Mouse (Mus musculus): Measurements from ENCODE around the gene Dctd. TPM values are rescaled to one million over a fixed set of nuclear protein-coding genes. Genes with fewer than 3 reads are reported as not detected.

Gene Dctd
- polyA plus RNA-seq, 1 experiment from 2014 or later: 4.1 TPM

- H3K36me3 ChIP-seq (ENCODE audit: control insufficient read depth, insufficient read depth): peaks cover 5% of the 10 kb centered on the region; the same call in 1 of the 2 replicates
- H3K4me1 ChIP-seq (replicated peaks; ENCODE audit: control insufficient read depth, insufficient read depth, low read length): no peaks in the 10 kb centered on the region
- H3K27me3 ChIP-seq (replicated peaks; ENCODE audit: control insufficient read depth, insufficient read depth, low read length): no peaks in the 10 kb centered on the region
- no peak overlapping the region for H3K9ac ChIP-seq (ENCODE audit: low read depth, low read length)
- no peak overlapping the region for H3K27ac ChIP-seq (ENCODE audit: low read depth, low read length)
- WGBS: 58% methylated on average over 6 of the region's 6 CpGs
- ATAC-seq: no peak
- no peak overlapping the region for H3K4me2 ChIP-seq (replicated peaks; ENCODE audit: low read depth)
- no peaks in the 10 kb centered on the region for H3K9me3 ChIP-seq (ENCODE audit: control insufficient read depth)
- H3K4me3 ChIP-seq (ENCODE audit: low read depth, low read length): no peak overlapping the region
- TF ChIP-seq CTCF (IDR thresholded peaks at IDR 0.05; ENCODE audit: low read depth): no peak
These were observed 15.7 kb downstream of the Dctd start for GRCm38 (mm10) chr8:48114591-48114990.

- H3K27ac ChIP-seq (ENCODE audit: low read depth, low read length): no peak overlapping the region
- no peak overlapping the region for H3K4me3 ChIP-seq (ENCODE audit: low read depth, low read length)
- H3K9me3 ChIP-seq (ENCODE audit: control insufficient read depth): no peaks in the 10 kb centered on the region
- H3K9ac ChIP-seq (ENCODE audit: low read depth, low read length): no peak overlapping the region
- TF ChIP-seq CTCF (IDR thresholded peaks at IDR 0.05; ENCODE audit: low read depth): no peak
- H3K4me2 ChIP-seq (replicated peaks; ENCODE audit: low read depth): no peak overlapping the region
- no peak for ATAC-seq
- H3K4me1 ChIP-seq (replicated peaks; ENCODE audit: control insufficient read depth, insufficient read depth, low read length): no peaks in the 10 kb centered on the region
- no peaks in the 10 kb centered on the region for H3K27me3 ChIP-seq (replicated peaks; ENCODE audit: control insufficient read depth, insufficient read depth, low read length)
- peaks cover 5% of the 10 kb centered on the region; the same call in 1 of the 2 replicates for H3K36me3 ChIP-seq (ENCODE audit: control insufficient read depth, insufficient read depth)
- WGBS: 90% methylated on average over 1 of the region's 1 CpGs
These were observed 24.1 kb downstream of the Dctd start for GRCm38 (mm10) chr8:48122991-48123390.

- H3K27me3 ChIP-seq (replicated peaks; ENCODE audit: control insufficient read depth, insufficient read depth, low read length): no peaks in the 10 kb centered on the region
- H3K27ac ChIP-seq (ENCODE audit: low read depth, low read length): no peak overlapping the region
- no peak overlapping the region for H3K9ac ChIP-seq (ENCODE audit: low read depth, low read length)
- no peak for ATAC-seq
- H3K36me3 ChIP-seq (ENCODE audit: control insufficient read depth, insufficient read depth): no peaks in the 10 kb centered on the region
- no peak for TF ChIP-seq CTCF (IDR thresholded peaks at IDR 0.05; ENCODE audit: low read depth)
- H3K4me1 ChIP-seq (replicated peaks; ENCODE audit: control insufficient read depth, insufficient read depth, low read length): no peaks in the 10 kb centered on the region
- no peaks in the 10 kb centered on the region for H3K9me3 ChIP-seq (ENCODE audit: control insufficient read depth)
- H3K4me3 ChIP-seq (ENCODE audit: low read depth, low read length): no peak overlapping the region
- no peak overlapping the region for H3K4me2 ChIP-seq (replicated peaks; ENCODE audit: low read depth)
- 92% methylated on average over 8 of the region's 8 CpGs for WGBS
These were observed 26.0 kb downstream of the Dctd start for GRCm38 (mm10) chr8:48124857-48125256.

- WGBS: 89% methylated on average over 13 of the region's 13 CpGs
- Histone ChIP-seq H3K27me3 (replicated peaks; ENCODE audit: control insufficient read depth, insufficient read depth, low read length) (no peaks in the 10 kb centered on the region), H3K36me3 (ENCODE audit: control insufficient read depth, insufficient read depth) (no peaks in the 10 kb centered on the region), H3K9ac (ENCODE audit: low read depth, low read length) (no peak overlapping the region), H3K27ac (ENCODE audit: low read depth, low read length) (no peak overlapping the region), H3K4me3 (ENCODE audit: low read depth, low read length) (no peak overlapping the region), H3K4me1 (replicated peaks; ENCODE audit: control insufficient read depth, insufficient read depth, low read length) (no peaks in the 10 kb centered on the region), H3K4me2 (replicated peaks; ENCODE audit: low read depth) (no peak overlapping the region), H3K9me3 (ENCODE audit: control insufficient read depth) (no peaks in the 10 kb centered on the region)
- ATAC-seq: no peak
- TF ChIP-seq CTCF (IDR thresholded peaks at IDR 0.05; ENCODE audit: low read depth): no peak
These were observed 28.1 kb downstream of the Dctd start for GRCm38 (mm10) chr8:48126954-48127353.

GRCm38 (mm10) chr8:48130266-48130665, 31.4 kb downstream of the Dctd start:
- no peak for ATAC-seq
- Histone ChIP-seq H3K4me3 (ENCODE audit: low read depth, low read length) (no peak overlapping the region), H3K27ac (ENCODE audit: low read depth, low read length) (no peak overlapping the region), H3K9ac (ENCODE audit: low read depth, low read length) (no peak overlapping the region), H3K4me2 (replicated peaks; ENCODE audit: low read depth) (no peak overlapping the region), H3K9me3 (ENCODE audit: control insufficient read depth) (no peaks in the 10 kb centered on the region), H3K27me3 (replicated peaks; ENCODE audit: control insufficient read depth, insufficient read depth, low read length) (no peaks in the 10 kb centered on the region), H3K36me3 (ENCODE audit: control insufficient read depth, insufficient read depth) (no peaks in the 10 kb centered on the region), H3K4me1 (replicated peaks; ENCODE audit: control insufficient read depth, insufficient read depth, low read length) (no peaks in the 10 kb centered on the region)
- WGBS: 57% methylated on average over 8 of the region's 8 CpGs
- TF ChIP-seq CTCF (IDR thresholded peaks at IDR 0.05; ENCODE audit: low read depth): no peak

GRCm38 (mm10) chr8:48133321-48133720, 34.4 kb downstream of the Dctd start:
- no peaks in the 10 kb centered on the region; the same call in 1 of the 2 replicates for H3K36me3 ChIP-seq (ENCODE audit: control insufficient read depth, insufficient read depth)
- ATAC-seq: no peak
- no peaks in the 10 kb centered on the region for H3K27me3 ChIP-seq (replicated peaks; ENCODE audit: control insufficient read depth, insufficient read depth, low read length)
- H3K4me3 ChIP-seq (ENCODE audit: low read depth, low read length): no peak overlapping the region
- H3K9me3 ChIP-seq (ENCODE audit: control insufficient read depth): no peaks in the 10 kb centered on the region
- H3K4me1 ChIP-seq (replicated peaks; ENCODE audit: control insufficient read depth, insufficient read depth, low read length): no peaks in the 10 kb centered on the region
- TF ChIP-seq CTCF (IDR thresholded peaks at IDR 0.05; ENCODE audit: low read depth): no peak
- no peak overlapping the region for H3K9ac ChIP-seq (ENCODE audit: low read depth, low read length)
- H3K4me2 ChIP-seq (replicated peaks; ENCODE audit: low read depth): no peak overlapping the region
- no peak overlapping the region for H3K27ac ChIP-seq (ENCODE audit: low read depth, low read length)
- 80% methylated on average over 5 of the region's 5 CpGs for WGBS
